Mouse (Mus musculus) kidney, embryonic 14.5 days (tissue): ENCODE results near the gene Nemf. TPM values are rescaled to one million over a fixed set of nuclear protein-coding genes. Genes with fewer than 3 reads are reported as not detected.

Experiments used
- ATAC-seq: fragments of 200-750 bp; cut with Nextera tagmentation; 2 replicates; pipeline ENCODE4 v1.8.0; 2017; ENCODE audit warnings: moderate number of reproducible peaks, mild to moderate bottlenecking, moderate TSS enrichment, moderate library complexity; ENCODE audit not compliant: low FRiP score, low TSS enrichment
- H3K27ac ChIP-seq: fragments of 300-500 bp; sonication (generic); 2 replicates; pipeline ENCODE4 v1.5.1; 2014; ENCODE audit warnings: low read depth, mild to moderate bottlenecking, low read length, moderate library complexity, mixed read lengths
- H3K27me3 ChIP-seq: fragments of 300-500 bp; sonication (generic); 2 replicates; pipeline ENCODE4 v1.6.1; 2014; ENCODE audit warnings: mild to moderate bottlenecking, low read length; ENCODE audit not compliant: control insufficient read depth, insufficient read depth
- H3K36me3 ChIP-seq: fragments of 300-500 bp; sonication (generic); 2 replicates; pipeline ENCODE4 v1.6.1; 2014; ENCODE audit warnings: low read length, mixed read lengths; ENCODE audit not compliant: control insufficient read depth, insufficient read depth
- H3K4me1 ChIP-seq: fragments of 300-500 bp; sonication (generic); 2 replicates; pipeline ENCODE4 v1.6.1; 2014; ENCODE audit warnings: low read length, mixed read lengths; ENCODE audit not compliant: control insufficient read depth, insufficient read depth
- H3K4me2 ChIP-seq: fragments of 300-500 bp; sonication (generic); replicated peaks from 2 replicates; pipeline ENCODE4 v1.6.1; 2014; ENCODE audit warnings: low read depth, mild to moderate bottlenecking, low read length
- H3K4me3 ChIP-seq: fragments of 300-500 bp; sonication (generic); 2 replicates; pipeline ENCODE4 v1.5.1; 2014; ENCODE audit warnings: mild to moderate bottlenecking, low read length
- H3K9ac ChIP-seq: fragments of 300-500 bp; sonication (generic); 2 replicates; pipeline ENCODE4 v1.6.1; 2014; ENCODE audit warnings: low read depth, mild to moderate bottlenecking, low read length, moderate library complexity
- H3K9me3 ChIP-seq: fragments of 300-500 bp; sonication (generic); 2 replicates; pipeline ENCODE4 v1.6.1; 2016; ENCODE audit warnings: low read length; ENCODE audit not compliant: control insufficient read depth
- WGBS: fragments of 180-500 bp; shearing (Covaris S2); extraction: QIAGEN DNeasy Blood & Tissue Kit; methylation state at CpG from one replicate; pipeline ENCODE4 v1.1.7; 2014; 5-methylcytosine and 5-hydroxymethylcytosine counted together
- polyA plus RNA-seq: library from polyadenylated mRNA; unstranded; fragments of >200 nt; fragmentation: Nextera tagmentation; extraction: Ambion mirVana; gene quantifications from 2 replicates; pipeline ENCODE4 v1.2.1, GENCODE M21; 2014

Gene Nemf
- polyA plus RNA-seq, 1 experiment from 2014 or later, result 91.4 TPM

- H3K9me3 ChIP-seq, result no peaks in the 10 kb centered on the region
- ATAC-seq, result no peak
- no peaks in the 10 kb centered on the region for H3K4me1 ChIP-seq
- H3K27ac ChIP-seq, result no peak overlapping the region
- H3K27me3 ChIP-seq, result no peaks in the 10 kb centered on the region
- no peak overlapping the region for H3K4me2 ChIP-seq
- no peak overlapping the region for H3K9ac ChIP-seq
- no peak overlapping the region for H3K4me3 ChIP-seq
- peaks cover 13% of the 10 kb centered on the region; the same call in 1 of the 2 replicates for H3K36me3 ChIP-seq
- WGBS, result 82% methylated on average over 1 of the region's 1 CpGs
These were observed 20.2 kb upstream of the Nemf start for GRCm38 (mm10) chr12:69377188-69377587.

GRCm38 (mm10) chr12:69376132-69376531 is 19.2 kb upstream of the Nemf start:
- Histone ChIP-seq H3K9me3 (no peaks in the 10 kb centered on the region), H3K4me3 (no peak overlapping the region), H3K36me3 (peaks cover 13% of the 10 kb centered on the region; the same call in 1 of the 2 replicates), H3K27ac (no peak overlapping the region), H3K4me2 (no peak overlapping the region; the same call in 1 of the 2 replicates), H3K27me3 (no peaks in the 10 kb centered on the region), H3K9ac (no peak overlapping the region), H3K4me1 (peaks cover under 1% of the 10 kb centered on the region; the same call in 1 of the 2 replicates)
- 84% methylated on average over 2 of the region's 2 CpGs for WGBS
- no peak for ATAC-seq

GRCm38 (mm10) chr12:69373850-69374766 is 17.1 kb upstream of the Nemf start:
- no peaks in the 10 kb centered on the region for H3K9me3 ChIP-seq
- H3K4me1 ChIP-seq, result peaks cover 6% of the 10 kb centered on the region; the same call in 1 of the 2 replicates
- H3K9ac ChIP-seq, result peak overlapping the region; percentile 96; the same call in 1 of the 2 replicates
- H3K27ac ChIP-seq, result no peak overlapping the region
- H3K4me3 ChIP-seq, result peak overlapping the region; percentile 80
- no peaks in the 10 kb centered on the region for H3K27me3 ChIP-seq
- 42% methylated on average over 11 of the region's 11 CpGs for WGBS
- H3K36me3 ChIP-seq, result peaks cover 13% of the 10 kb centered on the region; the same call in 1 of the 2 replicates
- H3K4me2 ChIP-seq, result peak overlapping the region; percentile 65
- ATAC-seq, result no peak

GRCm38 (mm10) chr12:69372731-69373331 is 15.9 kb upstream of the Nemf start:
- H3K4me2 ChIP-seq, result peak overlapping the region; percentile 65
- H3K27me3 ChIP-seq, result no peaks in the 10 kb centered on the region
- WGBS, result under 1% methylated on average over 42 of the region's 42 CpGs
- H3K9me3 ChIP-seq, result no peaks in the 10 kb centered on the region
- H3K4me3 ChIP-seq, result peak overlapping the region; percentile 80
- H3K4me1 ChIP-seq, result peaks cover 6% of the 10 kb centered on the region; the same call in 1 of the 2 replicates
- ATAC-seq, result peak; percentile 6
- H3K36me3 ChIP-seq, result peaks cover 10% of the 10 kb centered on the region; the same call in 1 of the 2 replicates
- H3K27ac ChIP-seq, result peak overlapping the region; percentile 95
- H3K9ac ChIP-seq, result peak overlapping the region; percentile 96

DNA sequence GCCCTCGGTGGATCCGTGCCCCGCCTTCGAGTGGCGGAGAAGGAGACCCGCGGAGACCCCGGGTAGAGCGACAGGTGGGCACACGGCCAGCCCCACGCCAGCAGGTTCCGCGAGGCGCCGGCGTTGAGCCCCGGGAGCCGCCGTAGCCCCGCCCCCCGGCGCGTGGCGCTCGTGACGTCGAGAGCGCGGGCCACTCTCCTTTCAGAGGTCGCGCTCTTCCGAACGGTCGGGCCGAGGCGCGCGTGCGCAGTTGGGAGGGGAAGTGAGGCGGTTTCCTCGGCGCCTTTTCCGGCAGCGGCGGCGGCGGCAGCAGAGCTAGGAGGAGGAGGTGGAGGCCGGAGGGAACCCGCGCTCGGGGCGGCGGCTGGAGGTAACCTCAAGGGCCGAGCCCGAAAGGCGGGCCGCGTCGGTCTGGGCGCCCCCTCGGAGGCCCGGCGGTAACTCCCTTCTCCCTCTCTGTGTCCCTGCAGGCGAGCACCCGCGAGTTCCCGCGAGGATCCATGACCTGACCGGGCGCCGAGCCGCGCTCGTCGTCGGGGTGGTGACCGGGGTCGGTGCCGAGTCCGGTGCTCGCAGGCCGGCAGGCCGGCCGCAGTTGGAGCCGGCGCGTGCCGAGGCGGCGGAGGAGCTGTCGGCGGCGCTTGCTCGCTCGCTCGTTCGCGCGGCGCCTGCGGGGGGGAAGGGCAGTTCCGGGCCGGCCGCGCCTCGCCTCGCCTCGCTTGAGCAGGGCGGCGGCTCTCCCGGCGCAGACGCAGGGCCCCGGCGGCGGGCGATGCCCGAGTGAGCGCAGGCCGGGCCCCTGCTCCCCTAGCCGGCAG is 15.1 kb upstream of the Nemf start, which contains the start of the genes Arf6 and Gm9887:
Gene Arf6, plus strand, starts transcription at position 297 of the 818 bp plus-strand sequence.
Gene Gm9887, minus strand, starts transcription at position 605 of the 818 bp plus-strand sequence.
- peaks cover 6% of the 10 kb centered on the region; the same call in 1 of the 2 replicates for H3K4me1 ChIP-seq
- peak within 1 kb of the TSS; percentile 80 for H3K4me3 ChIP-seq
- ATAC-seq, result peak; percentile 94
- H3K9ac ChIP-seq, result peak within 1 kb of the TSS; percentile 96
- H3K27me3 ChIP-seq, result no peaks in the 10 kb centered on the region
- H3K36me3 ChIP-seq, result peaks cover 10% of the 10 kb centered on the region; the same call in 1 of the 2 replicates
- peak within 1 kb of the TSS; percentile 95 for H3K27ac ChIP-seq
- H3K4me2 ChIP-seq, result peak within 1 kb of the TSS; percentile 69
- H3K9me3 ChIP-seq, result no peaks in the 10 kb centered on the region
- under 1% methylated on average over 61 of the region's 121 CpGs for WGBS

DNA sequence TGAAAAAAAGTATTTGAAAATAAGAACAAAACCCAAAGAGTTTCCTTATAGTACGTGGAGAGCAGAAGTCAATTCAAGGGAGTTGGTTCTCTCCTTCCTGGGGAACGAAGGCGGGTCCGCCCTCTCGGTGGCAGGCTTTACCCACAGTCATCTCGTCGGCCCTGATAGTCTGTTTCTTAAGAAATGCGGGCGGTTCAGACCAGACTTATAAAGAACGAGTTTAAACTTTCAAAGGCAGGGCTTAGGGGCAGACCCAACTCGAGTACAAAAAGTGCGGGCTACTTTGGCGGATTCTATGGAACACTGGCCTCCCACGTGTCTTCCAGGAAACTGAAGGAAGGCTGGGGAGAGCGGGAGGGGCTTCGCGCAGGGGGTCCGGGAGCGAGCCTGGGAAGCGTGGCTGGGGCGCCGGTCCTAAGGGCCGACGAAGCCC is 14.5 kb upstream of the Nemf start:
- Histone ChIP-seq H3K9ac (peak overlapping the region; percentile 96), H3K27ac (peak overlapping the region; percentile 95), H3K36me3 (peaks cover 10% of the 10 kb centered on the region; the same call in 1 of the 2 replicates), H3K27me3 (no peaks in the 10 kb centered on the region), H3K4me3 (peak overlapping the region; percentile 80), H3K9me3 (no peaks in the 10 kb centered on the region), H3K4me2 (peak overlapping the region; percentile 69), H3K4me1 (peaks cover 6% of the 10 kb centered on the region; the same call in 1 of the 2 replicates)
- WGBS, result 0% methylated on average over 20 of the region's 24 CpGs
- peak; percentile 91 for ATAC-seq

DNA sequence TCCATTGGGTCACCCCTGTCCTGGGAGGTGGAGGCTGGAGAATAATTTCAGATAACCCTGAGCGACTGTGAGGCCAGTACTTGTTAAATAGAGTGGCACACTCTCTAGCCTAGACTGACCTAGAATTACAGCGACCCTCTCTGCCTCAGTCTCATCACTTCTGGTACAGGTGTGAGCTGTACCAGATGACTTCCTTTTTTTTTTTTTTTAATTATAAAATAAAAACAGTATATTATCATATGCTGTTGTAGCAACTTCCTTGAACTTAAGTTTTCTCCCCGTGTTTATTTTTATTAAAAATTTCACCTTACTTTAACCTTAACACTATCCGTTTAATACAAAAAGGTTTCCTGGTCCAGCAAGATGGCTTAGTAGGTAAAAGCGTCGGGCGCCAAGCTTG is 14.0 kb upstream of the Nemf start:
- no peak for ATAC-seq
- Histone ChIP-seq H3K27me3 (no peaks in the 10 kb centered on the region), H3K9me3 (no peaks in the 10 kb centered on the region), H3K4me2 (peak overlapping the region; percentile 69), H3K4me3 (peak overlapping the region; percentile 80), H3K36me3 (peaks cover 6% of the 10 kb centered on the region; the same call in 1 of the 2 replicates), H3K9ac (peak overlapping the region; percentile 96; the same call in 1 of the 2 replicates), H3K4me1 (peaks cover 6% of the 10 kb centered on the region; the same call in 1 of the 2 replicates), H3K27ac (peak overlapping the region; percentile 95)
- 15% methylated on average over 7 of the region's 7 CpGs for WGBS

DNA sequence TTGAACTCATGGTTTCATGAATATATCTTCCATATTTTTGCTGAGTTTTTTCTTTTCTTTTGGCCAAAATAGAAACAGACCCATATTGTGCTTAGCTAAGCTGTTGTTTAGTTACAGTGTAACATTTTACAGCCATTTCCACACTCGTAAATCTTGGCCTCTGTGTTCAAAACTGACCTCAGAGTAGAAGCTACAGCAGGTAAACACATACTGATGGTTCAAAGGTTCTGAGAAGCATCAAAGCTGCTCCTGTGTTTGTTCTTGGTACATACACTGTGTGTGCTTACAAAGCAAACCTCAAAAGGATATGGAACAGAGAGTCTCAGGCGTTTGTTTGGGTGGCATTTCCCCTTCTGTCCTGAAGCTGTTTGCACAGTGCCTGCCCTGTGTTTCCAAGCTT is 10.6 kb upstream of the Nemf start:
- Histone ChIP-seq H3K27ac (no peak overlapping the region), H3K4me1 (peaks cover 6% of the 10 kb centered on the region; the same call in 1 of the 2 replicates), H3K36me3 (no peaks in the 10 kb centered on the region), H3K4me3 (no peak overlapping the region), H3K9me3 (no peaks in the 10 kb centered on the region), H3K9ac (no peak overlapping the region), H3K27me3 (no peaks in the 10 kb centered on the region), H3K4me2 (no peak overlapping the region)
- WGBS, result 62% methylated on average over 2 of the region's 2 CpGs
- ATAC-seq, result no peak
